Comparison of ENCODE assay signal across 8 mouse cellular contexts in genomic region chr8:124433451-124434125, GRCm38 (mm10). TPM values are rescaled to one million over a fixed set of nuclear protein-coding genes. Genes with fewer than 3 reads are reported as not detected.
DNase-seq lines count a peak whose midpoint lies in the region; ATAC-seq and TF ChIP-seq lines count a peak whose summit lies in the region.

No protein-coding gene starts in this region.

- DNase-seq in liver, adult 2 months (ENCODE audit: extremely low read depth, low read depth, low spot score), result no peak
- no peak for DNase-seq in liver
- DNase-seq in adrenal gland, adult 8-10 months, result peak; percentile 22
- DNase-seq in hindbrain, postnatal 0 days (ENCODE audit: low spot score), result peak; percentile 31
- no peak for DNase-seq in liver, embryonic 14.5 days (ENCODE audit: low read depth in 3 of 3, low spot score in 3 of 3)
- no peak for DNase-seq in layer of hippocampus, postnatal 14 days (ENCODE audit: low spot score in 2 of 2)

- TF ChIP-seq CTCF in liver, adult 2 months (IDR thresholded peaks at IDR 0.05; ENCODE audit: low read depth, low read length), result no peak
- TF ChIP-seq CTCF in hindbrain, postnatal 0 days (IDR thresholded peaks at IDR 0.05; ENCODE audit: low read depth), result no peak
- TF ChIP-seq CTCF in liver, embryonic 14.5 days (IDR thresholded peaks at IDR 0.05; ENCODE audit: low read depth), result no peak
- TF ChIP-seq CTCF in small intestine, adult 2 months (IDR thresholded peaks at IDR 0.05; ENCODE audit: extremely low read depth, insufficient read length, insufficient replicate concordance, low read depth, low read length), result no peak

- peaks cover 5% of the 10 kb centered on the region; the same call in 1 of the 2 replicates for H3K27me3 ChIP-seq in liver, adult 2 months (ENCODE audit: control insufficient read depth, insufficient read depth, low read length)
- peaks cover 28% of the 10 kb centered on the region for H3K27me3 ChIP-seq in embryonic facial prominence, embryonic 15.5 days
- H3K27me3 ChIP-seq in hindbrain, postnatal 0 days (ENCODE audit: insufficient read depth, low read length), result no peaks in the 10 kb centered on the region
- H3K27me3 ChIP-seq in liver, embryonic 14.5 days (ENCODE audit: control insufficient read depth, insufficient read depth, low read length), result peaks cover 20% of the 10 kb centered on the region
- peaks cover 18% of the 10 kb centered on the region for H3K27me3 ChIP-seq in small intestine, adult 2 months (ENCODE audit: control insufficient read depth, insufficient read depth, low read length)

- no peaks in the 10 kb centered on the region for H3K79me2 ChIP-seq in liver, adult 2 months (ENCODE audit: control insufficient read depth, insufficient read depth, low read length)

- no peaks in the 10 kb centered on the region for H3K9me3 ChIP-seq in embryonic facial prominence, embryonic 15.5 days (replicated peaks)
- no peaks in the 10 kb centered on the region for H3K9me3 ChIP-seq in hindbrain, postnatal 0 days (ENCODE audit: low read length)
- H3K9me3 ChIP-seq in liver, embryonic 14.5 days (ENCODE audit: control insufficient read depth, low read length), result no peaks in the 10 kb centered on the region

- TF ChIP-seq EP300 in liver, embryonic 14.5 days (IDR thresholded peaks at IDR 0.05; ENCODE audit: low read depth), result no peak

- peak overlapping the region; percentile 29; the same call in 1 of the 2 replicates for H3K4me3 ChIP-seq in liver, adult 2 months (ENCODE audit: insufficient read depth, low read depth, low read length)
- peak overlapping the region; percentile 65 for H3K4me3 ChIP-seq in embryonic facial prominence, embryonic 15.5 days (replicated peaks)
- peak overlapping the region; percentile 83 for H3K4me3 ChIP-seq in hindbrain, postnatal 0 days (ENCODE audit: low read length)
- H3K4me3 ChIP-seq in liver, embryonic 14.5 days (ENCODE audit: insufficient read depth in 1 of 2, low read depth in 2 of 2, low read length in 2 of 2), result peak overlapping the region; percentile 31 to 57
- H3K4me3 ChIP-seq in small intestine, adult 2 months (ENCODE audit: low read depth, low read length), result peak overlapping the region; percentile 60

- no peak; the same call in 1 of the 2 replicates for ATAC-seq in embryonic facial prominence, embryonic 15.5 days (ENCODE audit: insufficient number of reproducible peaks, low FRiP score, low TSS enrichment, low read depth)
- ATAC-seq in hindbrain, postnatal 0 days, result peak; percentile 1; the same call in 1 of the 2 replicates
- no peak for ATAC-seq in liver, embryonic 14.5 days (ENCODE audit: insufficient read depth)

- H3K27ac ChIP-seq in liver, adult 2 months (replicated peaks; ENCODE audit: insufficient read depth, low read depth, low read length), result no peak overlapping the region
- no peak overlapping the region for H3K27ac ChIP-seq in embryonic facial prominence, embryonic 15.5 days (replicated peaks)
- peak overlapping the region; percentile 81 for H3K27ac ChIP-seq in hindbrain, postnatal 0 days
- H3K27ac ChIP-seq in liver, embryonic 14.5 days, result no peak overlapping the region
- H3K27ac ChIP-seq in small intestine, adult 2 months (ENCODE audit: insufficient read depth, low read depth, low read length), result no peak overlapping the region

- H3K4me1 ChIP-seq in liver, adult 2 months (ENCODE audit: control insufficient read depth, insufficient read depth, low read length), result peaks cover 3% of the 10 kb centered on the region; the same call in 1 of the 2 replicates
- H3K4me1 ChIP-seq in embryonic facial prominence, embryonic 15.5 days, result peaks cover 19% of the 10 kb centered on the region
- peaks cover 9% of the 10 kb centered on the region for H3K4me1 ChIP-seq in hindbrain, postnatal 0 days (ENCODE audit: insufficient read depth, low read length)
- H3K4me1 ChIP-seq in liver, embryonic 14.5 days (replicated peaks; ENCODE audit: control insufficient read depth in 2 of 2, insufficient read depth in 2 of 2, low read length in 1 of 2), result no peaks in the 10 kb centered on the region
- peaks cover 6% of the 10 kb centered on the region for H3K4me1 ChIP-seq in small intestine, adult 2 months (ENCODE audit: control insufficient read depth, insufficient read depth, insufficient read length, low read length)

- no peak for TF ChIP-seq POLR2A in liver, adult 2 months (IDR thresholded peaks at IDR 0.05; ENCODE audit: extremely low read depth, insufficient read depth, low read length)
- no peak for TF ChIP-seq POLR2A in small intestine, adult 2 months (IDR thresholded peaks at IDR 0.05; ENCODE audit: low read depth, low read length)

- WGBS in liver, adult 2 months, result 2% methylated on average over 56 of the region's 56 CpGs
- WGBS in embryonic facial prominence, embryonic 15.5 days, result under 1% methylated on average over 51 of the region's 56 CpGs
- whole genome bisulfite sequencing in hindbrain, postnatal 0 days, result 3% methylated on average over 56 of the region's 56 CpGs
- 3% methylated on average over 55 of the region's 56 CpGs for WGBS in liver, embryonic 14.5 days (ENCODE audit: insufficient replicate concordance)
- WGBS in small intestine, adult 2 months, result 3% methylated on average over 56 of the region's 56 CpGs

- peak overlapping the region; percentile 100 for H3K4me2 ChIP-seq in embryonic facial prominence, embryonic 15.5 days (replicated peaks)
- peak overlapping the region; percentile 84 for H3K4me2 ChIP-seq in hindbrain, postnatal 0 days (ENCODE audit: low read depth, low read length)
- H3K4me2 ChIP-seq in liver, embryonic 14.5 days (ENCODE audit: low read depth), result peak overlapping the region; percentile 70

- no peaks in the 10 kb centered on the region for H3K36me3 ChIP-seq in liver, adult 2 months (ENCODE audit: control insufficient read depth, insufficient read depth, low read length)
- H3K36me3 ChIP-seq in embryonic facial prominence, embryonic 15.5 days, result no peaks in the 10 kb centered on the region
- H3K36me3 ChIP-seq in hindbrain, postnatal 0 days (ENCODE audit: insufficient read depth, low read length), result no peaks in the 10 kb centered on the region
- no peaks in the 10 kb centered on the region for H3K36me3 ChIP-seq in liver, embryonic 14.5 days (replicated peaks; ENCODE audit: control insufficient read depth, insufficient read depth, low read depth)
- H3K36me3 ChIP-seq in small intestine, adult 2 months (ENCODE audit: control insufficient read depth, insufficient read depth, low read length), result no peaks in the 10 kb centered on the region

- H3K9ac ChIP-seq in liver, adult 2 months (ENCODE audit: low read depth, low read length), result peak overlapping the region; percentile 18; the same call in 1 of the 2 replicates
- H3K9ac ChIP-seq in embryonic facial prominence, embryonic 15.5 days, result peak overlapping the region; percentile 39
- H3K9ac ChIP-seq in hindbrain, postnatal 0 days (replicated peaks; ENCODE audit: low read length), result peak overlapping the region; percentile 89
- H3K9ac ChIP-seq in liver, embryonic 14.5 days (replicated peaks), result no peak overlapping the region

RNA-seq across cellular contexts. Expression of gene Pgbd5, which starts 5.9 kb away (rescaled TPM):
- 0.07 TPM in 1 of 2 replicates, not detected in the other for total RNA-seq in liver, adult 2 months (2014; rRNA removed)
- polyA plus RNA-seq in liver, adult 2 months (2012; rRNA removed), result not detected in 2 replicates
- total RNA-seq in adrenal gland, adult 8-10 months (2022), result 10 to 100 TPM in 3 of 4 experiments, 1 to 10 TPM in 1; 9.0 to 14.1 (median 12.0) TPM
- 2.0 and 2.1 TPM in 2 replicates for polyA plus RNA-seq in embryonic facial prominence, embryonic 15.5 days (2015; fragmentation: Nextera tagmentation; extraction: Ambion mirVana)
- total RNA-seq in hindbrain, postnatal 0 days (2014; rRNA removed), result 68.7 and 74.1 TPM in 2 replicates
- polyA plus RNA-seq in hindbrain, postnatal 0 days (2015; fragmentation: Nextera tagmentation; extraction: Ambion mirVana), result 15.8 and 15.9 TPM in 2 replicates
- 0.14 and 0.18 TPM in 2 replicates for polyA plus RNA-seq in liver, embryonic 14.5 days (2012; rRNA removed)
- 0.08 and 0.15 TPM in 2 replicates for polyA plus RNA-seq in liver, embryonic 14.5 days (2014; fragmentation: Nextera tagmentation; extraction: Ambion mirVana)
- 2.3 and 2.8 TPM in 2 replicates for polyA plus RNA-seq in small intestine, adult 2 months (2012; rRNA removed)
- 100 to 1,000 TPM; 186 to 191 TPM for total RNA-seq in layer of hippocampus, postnatal 14 days (2021)

Comparison
In these comparisons a context has a peak if more than half of its experiments do, and no peak if none do; other contexts are left out.
1. DNase-seq: peak in adrenal gland, adult 8-10 months (single experiment) and hindbrain, postnatal 0 days (single experiment); none in liver, adult 2 months (single experiment), liver (single experiment), liver, embryonic 14.5 days (0 of 3) and layer of hippocampus, postnatal 14 days (0 of 2).
2. H3K4me3 ChIP-seq: peak in every context shown above with its lines; median percentile 83 in hindbrain, postnatal 0 days; 65 in embryonic facial prominence, embryonic 15.5 days; 60 in small intestine, adult 2 months; 44 in liver, embryonic 14.5 days; 29 in liver, adult 2 months.
3. Peak in every context shown above with its lines, with median percentiles within 50 percentile points of each other: H3K4me2 ChIP-seq.